Mouse (Mus musculus) cerebellum, postnatal 4 days (tissue): ENCODE measurements at regions not wholly inside any gene's neighbourhood (a gene's known extent, or its start where the extent isn't known, plus 50 kb on each side); places are given as distances from the start of the nearest gene placed in this dataset.
"Not testable (repeated sequence)": the region's sequence is repeated elsewhere in the genome, so short reads cannot be mapped to it uniquely, and the experiment has no call there.

ENCODE experiments used
- DNase-seq, 2 experiments: peaks; one replicate each; pipeline ENCODE4 v3.0.0; 2022; ENCODE audit warnings: low spot score in 2 of 2, mixed read lengths in 1 of 2

GRCm38 (mm10) chr16:30797973-30798471 lies 198.5 kb downstream of the Fam43a start:
- DNase-seq: peak in 1 of 2 experiments; percentile 29

- DNase-seq: no peak
Observed at GRCm38 (mm10) chr16:30798536-30798935, 199.0 kb downstream of the Fam43a start.

- no peak for DNase-seq
Observed at GRCm38 (mm10) chr16:30799699-30800483, 200.4 kb downstream of the Fam43a start.

- no peak for DNase-seq
Observed at GRCm38 (mm10) chr16:30804018-30804417, 204.5 kb downstream of the Fam43a start.

- DNase-seq: not testable (repeated sequence)
Observed at GRCm38 (mm10) chr16:30806206-30806605, 206.7 kb downstream of the Fam43a start.

- no peak for DNase-seq
Observed at GRCm38 (mm10) chr16:30818541-30819120, 219.1 kb downstream of the Fam43a start.

- DNase-seq: no peak
Observed at GRCm38 (mm10) chr16:30819342-30819741, 219.8 kb downstream of the Fam43a start.

GRCm38 (mm10) chr16:30820234-30820633 lies 220.7 kb downstream of the Fam43a start:
- no peak for DNase-seq

- DNase-seq: no peak
Observed at GRCm38 (mm10) chr16:30820761-30821160, 221.2 kb downstream of the Fam43a start.

GRCm38 (mm10) chr16:30821191-30821910 lies 221.8 kb downstream of the Fam43a start:
- DNase-seq: peak in 1 of 2 experiments; percentile 48

- no peak for DNase-seq
Observed at GRCm38 (mm10) chr16:30821911-30822578, 222.5 kb downstream of the Fam43a start.

GRCm38 (mm10) chr16:30826128-30826527 lies 226.6 kb downstream of the Fam43a start:
- DNase-seq: peak in 1 of 2 experiments; percentile 32

GRCm38 (mm10) chr16:30827901-30828608 lies 228.5 kb downstream of the Fam43a start:
- no peak for DNase-seq

- DNase-seq: no peak
Observed at GRCm38 (mm10) chr16:30834561-30834960, 235.0 kb downstream of the Fam43a start.

GRCm38 (mm10) chr16:30835678-30836077 lies 236.2 kb downstream of the Fam43a start:
- DNase-seq: no peak

GRCm38 (mm10) chr16:30842831-30843230 lies 238.4 kb downstream of the Xxylt1 start:
- no peak for DNase-seq

GRCm38 (mm10) chr16:30852595-30852994 lies 228.6 kb downstream of the Xxylt1 start:
- DNase-seq: no peak

- no peak for DNase-seq
Observed at GRCm38 (mm10) chr16:30854716-30855115, 226.5 kb downstream of the Xxylt1 start.

GRCm38 (mm10) chr16:30857656-30858055 lies 223.6 kb downstream of the Xxylt1 start:
- no peak for DNase-seq

- DNase-seq: no peak
Observed at GRCm38 (mm10) chr16:30869136-30869909, 211.9 kb downstream of the Xxylt1 start.
